Mouse (Mus musculus): ENCODE measurements at regions not wholly inside any gene's neighbourhood (a gene's known extent, or its start where the extent isn't known, plus 50 kb on each side); places are given as distances from the start of the nearest gene placed in this dataset.
A peak's percentile ranks its signal among the peaks of the same experiment; 100 is the strongest.

DNA sequence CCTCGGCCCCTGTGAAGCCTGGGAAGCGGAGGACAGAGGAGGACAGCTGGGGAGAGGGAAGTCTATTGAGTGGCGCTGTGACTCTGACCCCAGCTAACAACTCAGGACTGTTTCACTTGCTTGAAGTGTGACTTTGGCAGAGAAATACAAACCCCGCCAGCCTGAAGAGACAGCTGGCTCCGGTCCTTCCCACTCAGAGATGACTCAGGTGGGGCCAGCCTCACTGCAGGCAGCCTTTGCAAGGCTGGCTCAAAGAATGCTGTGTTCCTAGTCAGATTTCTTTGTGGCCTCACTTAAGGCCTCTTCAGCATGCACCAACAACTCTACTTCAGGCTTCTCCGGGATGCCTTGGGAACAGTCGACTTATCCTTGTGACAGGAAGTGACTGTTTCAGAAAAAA lies 307.7 kb downstream of the 3100002H09Rik start:
- Histone ChIP-seq H3K27me3 (ENCODE audit: control insufficient read depth, insufficient read depth, low read length) (no peaks in the 10 kb centered on the region), H3K36me3 (ENCODE audit: control insufficient read depth, insufficient read depth, low read length) (no peaks in the 10 kb centered on the region), H3K9ac (replicated peaks; ENCODE audit: low read depth, low read length) (no peak overlapping the region), H3K27ac (ENCODE audit: low read depth, low read length) (no peak overlapping the region), H3K4me2 (ENCODE audit: low read depth, low read length) (no peak overlapping the region), H3K4me3 (ENCODE audit: low read depth, low read length) (no peak overlapping the region), H3K9me3 (ENCODE audit: control insufficient read depth, low read length) (no peaks in the 10 kb centered on the region), H3K4me1 (ENCODE audit: control insufficient read depth, insufficient read depth, low read length) (no peaks in the 10 kb centered on the region)
- WGBS, result 64% methylated on average over 7 of the region's 7 CpGs
- no peak for ATAC-seq (ENCODE audit: low read depth)

DNA sequence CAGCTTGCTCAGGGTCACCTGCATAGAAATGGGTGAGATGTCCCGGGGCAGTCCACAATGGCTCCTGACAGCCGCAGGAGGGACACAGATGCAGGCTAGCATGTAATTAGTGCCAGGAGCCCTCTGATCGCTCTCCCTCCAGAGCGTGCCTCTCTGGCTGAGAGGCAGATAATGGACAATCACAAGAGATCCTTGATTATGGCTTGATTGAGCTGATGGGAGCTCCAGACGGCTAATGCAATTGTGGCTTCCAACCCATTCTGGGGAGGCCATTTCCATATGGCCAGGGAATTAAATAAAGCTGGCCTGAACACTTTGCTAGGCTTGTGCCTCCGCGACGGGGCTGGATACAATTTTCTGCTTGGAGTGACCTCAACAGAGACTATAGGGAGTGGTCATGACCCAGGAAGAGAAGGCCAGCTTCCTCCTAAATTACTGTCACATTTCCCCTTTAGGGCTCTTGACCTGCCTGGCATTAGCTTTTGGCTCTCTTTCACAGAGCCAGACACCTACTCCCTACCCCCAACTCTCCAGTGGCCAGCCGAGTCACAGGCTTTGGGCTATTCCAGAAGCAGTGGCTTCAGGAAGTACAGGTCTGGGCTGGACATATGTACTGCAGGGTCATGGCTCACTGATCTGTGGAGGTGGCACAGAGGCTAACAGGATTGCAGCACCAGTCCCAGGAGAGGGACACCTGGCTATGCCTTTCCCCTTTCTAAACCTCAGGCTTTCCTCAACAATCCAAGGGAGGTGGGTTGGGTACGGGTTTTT lies 311.8 kb downstream of the 3100002H09Rik start:
- H3K4me3 ChIP-seq (ENCODE audit: low read depth, low read length), result no peak overlapping the region
- H3K36me3 ChIP-seq (ENCODE audit: control insufficient read depth, insufficient read depth, low read length), result no peaks in the 10 kb centered on the region
- WGBS, result 16% methylated on average over 10 of the region's 10 CpGs
- H3K27ac ChIP-seq (ENCODE audit: low read depth, low read length), result no peak overlapping the region
- H3K4me2 ChIP-seq (ENCODE audit: low read depth, low read length), result no peak overlapping the region
- H3K27me3 ChIP-seq (ENCODE audit: control insufficient read depth, insufficient read depth, low read length), result no peaks in the 10 kb centered on the region
- ATAC-seq (ENCODE audit: low read depth), result peak; percentile 31; the same call in 1 of the 2 replicates
- H3K9me3 ChIP-seq (ENCODE audit: control insufficient read depth, low read length), result no peaks in the 10 kb centered on the region
- no peak overlapping the region for H3K9ac ChIP-seq (replicated peaks; ENCODE audit: low read depth, low read length)
- no peaks in the 10 kb centered on the region for H3K4me1 ChIP-seq (ENCODE audit: control insufficient read depth, insufficient read depth, low read length)

GRCm38 (mm10) chr4:124292254-124292653 lies 318.3 kb downstream of the 3100002H09Rik start:
- Histone ChIP-seq H3K27me3 (ENCODE audit: control insufficient read depth, insufficient read depth, low read length) (no peaks in the 10 kb centered on the region), H3K9me3 (ENCODE audit: control insufficient read depth, low read length) (no peaks in the 10 kb centered on the region), H3K36me3 (ENCODE audit: control insufficient read depth, insufficient read depth, low read length) (no peaks in the 10 kb centered on the region), H3K4me1 (ENCODE audit: control insufficient read depth, insufficient read depth, low read length) (no peaks in the 10 kb centered on the region), H3K4me3 (ENCODE audit: low read depth, low read length) (no peak overlapping the region), H3K9ac (replicated peaks; ENCODE audit: low read depth, low read length) (no peak overlapping the region), H3K27ac (ENCODE audit: low read depth, low read length) (no peak overlapping the region), H3K4me2 (ENCODE audit: low read depth, low read length) (no peak overlapping the region)
- no peak; the same call in 1 of the 2 replicates for ATAC-seq (ENCODE audit: low read depth)
- 29% methylated on average over 17 of the region's 17 CpGs for WGBS

DNA sequence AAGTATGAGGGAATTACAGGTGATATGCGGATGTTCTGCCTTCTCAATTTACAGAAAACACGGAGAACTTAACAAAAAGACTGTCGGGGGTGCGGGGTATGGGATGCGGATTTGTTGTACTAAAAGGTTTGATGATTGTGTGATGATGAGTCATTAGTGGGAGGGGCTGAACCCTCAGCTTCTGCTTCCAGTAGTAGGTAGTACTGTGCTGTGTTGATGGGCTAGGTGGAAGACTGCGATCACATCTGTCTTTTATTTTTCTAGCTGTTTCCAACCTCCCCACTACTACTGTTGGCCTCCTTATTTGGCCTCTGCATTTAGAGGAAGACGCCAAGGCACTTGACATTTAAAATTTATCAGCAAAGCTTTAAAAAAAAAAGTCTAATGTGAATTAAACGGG lies 318.8 kb downstream of the 3100002H09Rik start:
- ATAC-seq (ENCODE audit: low read depth), result no peak
- H3K27ac ChIP-seq (ENCODE audit: low read depth, low read length), result no peak overlapping the region
- no peak overlapping the region for H3K4me2 ChIP-seq (ENCODE audit: low read depth, low read length)
- H3K36me3 ChIP-seq (ENCODE audit: control insufficient read depth, insufficient read depth, low read length), result no peaks in the 10 kb centered on the region
- H3K4me3 ChIP-seq (ENCODE audit: low read depth, low read length), result no peak overlapping the region
- no peaks in the 10 kb centered on the region for H3K9me3 ChIP-seq (ENCODE audit: control insufficient read depth, low read length)
- H3K27me3 ChIP-seq (ENCODE audit: control insufficient read depth, insufficient read depth, low read length), result no peaks in the 10 kb centered on the region
- H3K4me1 ChIP-seq (ENCODE audit: control insufficient read depth, insufficient read depth, low read length), result no peaks in the 10 kb centered on the region
- no peak overlapping the region for H3K9ac ChIP-seq (replicated peaks; ENCODE audit: low read depth, low read length)
- 73% methylated on average over 8 of the region's 8 CpGs for WGBS

DNA sequence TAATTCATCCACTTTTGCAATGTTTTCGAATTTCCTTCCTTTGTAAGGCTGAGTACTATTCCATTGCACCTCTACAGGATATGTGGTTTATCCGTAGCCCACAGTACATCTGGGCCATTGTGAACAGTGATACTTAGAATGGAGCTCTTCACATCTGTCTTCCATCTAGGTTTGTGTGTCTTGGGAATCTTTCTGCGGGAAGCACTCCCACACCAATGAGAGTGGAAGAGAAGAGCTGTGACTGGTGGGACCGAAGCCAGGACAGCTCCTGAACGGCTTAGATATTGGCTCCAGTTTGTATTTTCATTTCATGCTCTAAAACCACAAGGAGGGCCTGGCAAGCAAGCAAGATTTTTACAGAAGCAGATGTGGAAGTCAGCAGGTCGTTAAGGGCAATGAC lies 323.1 kb downstream of the 3100002H09Rik start:
- Histone ChIP-seq H3K4me2 (ENCODE audit: low read depth, low read length) (no peak overlapping the region), H3K27me3 (ENCODE audit: control insufficient read depth, insufficient read depth, low read length) (no peaks in the 10 kb centered on the region), H3K27ac (ENCODE audit: low read depth, low read length) (no peak overlapping the region), H3K36me3 (ENCODE audit: control insufficient read depth, insufficient read depth, low read length) (no peaks in the 10 kb centered on the region), H3K4me1 (ENCODE audit: control insufficient read depth, insufficient read depth, low read length) (no peaks in the 10 kb centered on the region), H3K9ac (replicated peaks; ENCODE audit: low read depth, low read length) (no peak overlapping the region), H3K9me3 (ENCODE audit: control insufficient read depth, low read length) (no peaks in the 10 kb centered on the region), H3K4me3 (ENCODE audit: low read depth, low read length) (no peak overlapping the region)
- WGBS, result 72% methylated on average over 6 of the region's 6 CpGs
- no peak for ATAC-seq (ENCODE audit: low read depth)

DNA sequence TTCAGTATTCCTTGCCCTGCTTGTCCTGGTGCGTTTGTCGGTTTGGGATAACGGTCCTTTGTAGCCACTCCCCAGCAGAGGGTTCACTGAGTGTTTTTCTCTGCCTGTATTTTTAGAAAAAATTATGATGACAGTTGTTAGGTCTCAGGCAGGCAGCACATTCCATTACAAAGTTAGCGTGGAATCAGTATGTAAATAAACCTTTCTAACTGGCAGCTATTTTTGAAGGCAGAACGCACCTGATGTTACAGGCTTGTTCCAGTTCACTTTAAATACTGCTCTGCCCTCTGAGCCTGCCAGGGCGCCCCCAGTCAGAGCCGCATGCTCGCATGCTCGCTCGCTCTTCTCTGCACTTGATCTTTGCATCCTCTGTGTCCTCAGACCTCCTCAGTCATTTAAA lies 331.9 kb downstream of the 3100002H09Rik start:
- H3K9ac ChIP-seq (replicated peaks; ENCODE audit: low read depth, low read length), result no peak overlapping the region
- H3K27ac ChIP-seq (ENCODE audit: low read depth, low read length), result no peak overlapping the region
- no peaks in the 10 kb centered on the region for H3K9me3 ChIP-seq (ENCODE audit: control insufficient read depth, low read length)
- H3K4me2 ChIP-seq (ENCODE audit: low read depth, low read length), result no peak overlapping the region
- 8% methylated on average over 10 of the region's 10 CpGs for WGBS
- H3K4me3 ChIP-seq (ENCODE audit: low read depth, low read length), result no peak overlapping the region
- no peaks in the 10 kb centered on the region for H3K27me3 ChIP-seq (ENCODE audit: control insufficient read depth, insufficient read depth, low read length)
- peaks cover 7% of the 10 kb centered on the region for H3K4me1 ChIP-seq (ENCODE audit: control insufficient read depth, insufficient read depth, low read length)
- H3K36me3 ChIP-seq (ENCODE audit: control insufficient read depth, insufficient read depth, low read length), result no peaks in the 10 kb centered on the region
- ATAC-seq (ENCODE audit: low read depth), result no peak

DNA sequence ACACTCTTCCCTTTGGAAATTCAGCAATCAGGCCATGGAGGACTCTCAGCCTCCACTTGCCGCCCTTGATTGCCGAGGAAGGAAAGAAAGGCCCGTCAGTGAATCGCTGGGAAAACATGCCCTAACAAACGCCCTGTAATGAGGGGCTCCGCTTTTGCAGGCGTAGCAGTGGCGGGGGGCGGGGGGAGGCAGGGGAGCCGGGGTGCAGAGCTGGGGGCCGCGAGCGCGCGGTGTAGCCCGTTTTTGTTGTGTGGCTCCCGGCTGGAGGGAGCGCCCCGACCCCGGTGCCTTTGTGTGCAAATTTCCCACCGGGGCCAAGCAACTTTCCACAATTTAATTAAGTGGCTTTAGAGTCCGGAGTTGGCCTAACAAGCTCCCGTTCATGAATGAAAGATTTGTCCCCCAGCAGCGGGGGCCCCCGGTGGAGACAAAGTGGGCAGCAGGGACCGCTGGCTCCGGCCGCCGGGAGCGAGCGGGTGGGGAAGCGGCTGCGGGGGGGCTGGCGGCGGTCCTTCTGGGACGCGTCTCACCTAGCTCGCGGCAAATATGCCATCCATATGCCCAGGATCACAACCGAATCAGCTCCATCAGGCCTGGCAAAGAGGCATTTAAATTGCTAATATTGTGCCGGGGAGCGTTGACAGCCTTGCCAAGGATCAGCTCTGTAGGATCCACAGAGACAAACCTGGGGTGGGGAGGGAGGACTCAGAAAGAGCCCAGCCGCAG lies 333.0 kb downstream of the 3100002H09Rik start:
- Histone ChIP-seq H3K36me3 (ENCODE audit: control insufficient read depth, insufficient read depth, low read length) (no peaks in the 10 kb centered on the region), H3K4me3 (ENCODE audit: low read depth, low read length) (peak overlapping the region; percentile 24), H3K27ac (ENCODE audit: low read depth, low read length) (no peak overlapping the region), H3K4me1 (ENCODE audit: control insufficient read depth, insufficient read depth, low read length) (peaks cover 7% of the 10 kb centered on the region), H3K27me3 (ENCODE audit: control insufficient read depth, insufficient read depth, low read length) (no peaks in the 10 kb centered on the region), H3K9me3 (ENCODE audit: control insufficient read depth, low read length) (no peaks in the 10 kb centered on the region), H3K4me2 (ENCODE audit: low read depth, low read length) (peak overlapping the region; percentile 65), H3K9ac (replicated peaks; ENCODE audit: low read depth, low read length) (peak overlapping the region; percentile 42; the same call in 1 of the 2 replicates)
- ATAC-seq (ENCODE audit: low read depth), result peak; percentile 54; the same call in 1 of the 2 replicates
- WGBS, result under 1% methylated on average over 43 of the region's 43 CpGs

DNA sequence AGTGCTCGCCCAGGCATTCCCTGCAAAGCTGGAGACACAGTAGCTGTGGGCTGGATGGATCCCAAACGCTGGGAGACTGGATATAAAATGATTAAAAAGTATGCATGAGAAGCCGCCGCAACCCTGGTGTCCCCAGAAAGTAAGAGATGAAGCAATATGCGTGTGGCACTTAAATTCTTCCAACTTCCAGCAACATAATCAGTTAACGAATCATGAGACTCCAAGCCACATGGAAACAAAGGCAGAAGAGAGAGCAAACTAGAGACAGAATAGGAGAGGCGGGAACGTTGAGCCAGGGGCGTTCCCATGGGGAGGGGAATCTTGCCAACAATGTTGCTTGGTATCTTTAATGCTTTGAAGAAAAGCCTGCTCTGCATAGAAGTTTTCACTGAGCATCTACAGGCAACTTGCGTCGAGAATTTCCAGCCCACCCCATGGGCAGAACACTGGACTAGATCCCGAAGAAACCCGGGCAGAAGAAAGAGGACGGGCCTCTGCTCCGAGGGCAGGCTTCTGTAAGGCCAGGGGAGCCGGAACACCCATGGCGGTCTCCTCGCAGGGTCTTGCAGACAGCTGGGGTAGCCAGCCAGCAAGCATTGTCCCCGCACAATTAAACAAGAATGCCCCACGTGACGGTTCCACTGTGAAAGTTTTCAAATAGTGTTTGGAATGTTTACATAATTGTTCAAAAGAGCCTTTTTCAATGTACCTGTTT lies 333.7 kb downstream of the 3100002H09Rik start:
- WGBS, result 3% methylated on average over 21 of the region's 21 CpGs

DNA sequence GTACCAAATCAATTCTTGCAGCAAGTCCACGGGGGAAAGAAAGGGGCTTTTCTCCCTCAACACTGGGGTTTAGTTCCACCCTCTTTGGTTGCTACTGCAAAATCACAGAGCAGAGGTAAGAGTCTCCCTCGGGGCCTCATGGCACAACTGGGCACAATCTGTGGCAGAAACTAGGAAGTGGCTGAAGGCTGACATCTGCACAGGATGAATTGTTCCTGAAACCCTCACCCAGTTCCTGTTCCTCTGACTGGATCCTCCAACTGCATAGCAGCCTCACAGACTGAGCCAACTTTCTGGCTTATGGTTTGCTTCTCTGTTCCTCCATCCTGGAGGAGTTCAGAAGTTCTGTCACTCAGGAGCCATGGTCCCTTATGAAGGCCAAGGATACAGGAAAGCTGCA lies 338.6 kb downstream of the 3100002H09Rik start:
- Histone ChIP-seq H3K27ac (ENCODE audit: low read depth, low read length) (no peak overlapping the region), H3K4me2 (ENCODE audit: low read depth, low read length) (no peak overlapping the region), H3K4me3 (ENCODE audit: low read depth, low read length) (no peak overlapping the region), H3K36me3 (ENCODE audit: control insufficient read depth, insufficient read depth, low read length) (no peaks in the 10 kb centered on the region), H3K27me3 (ENCODE audit: control insufficient read depth, insufficient read depth, low read length) (no peaks in the 10 kb centered on the region), H3K9ac (replicated peaks; ENCODE audit: low read depth, low read length) (no peak overlapping the region), H3K9me3 (ENCODE audit: control insufficient read depth, low read length) (no peaks in the 10 kb centered on the region), H3K4me1 (ENCODE audit: control insufficient read depth, insufficient read depth, low read length) (no peaks in the 10 kb centered on the region)
- 90% methylated on average over 2 of the region's 2 CpGs for WGBS
- no peak for ATAC-seq (ENCODE audit: low read depth)

More for the DNA sequence above, 333.7 kb downstream of the 3100002H09Rik start:
- Histone ChIP-seq H3K9ac (replicated peaks; ENCODE audit: low read depth, low read length) (no peak overlapping the region), H3K36me3 (ENCODE audit: control insufficient read depth, insufficient read depth, low read length) (no peaks in the 10 kb centered on the region), H3K27me3 (ENCODE audit: control insufficient read depth, insufficient read depth, low read length) (no peaks in the 10 kb centered on the region), H3K4me1 (ENCODE audit: control insufficient read depth, insufficient read depth, low read length) (peaks cover 7% of the 10 kb centered on the region), H3K4me3 (ENCODE audit: low read depth, low read length) (peak overlapping the region; percentile 24), H3K27ac (ENCODE audit: low read depth, low read length) (no peak overlapping the region), H3K4me2 (ENCODE audit: low read depth, low read length) (peak overlapping the region; percentile 65), H3K9me3 (ENCODE audit: control insufficient read depth, low read length) (no peaks in the 10 kb centered on the region)
- peak; percentile 54; the same call in 1 of the 2 replicates for ATAC-seq (ENCODE audit: low read depth)

Data from neural tube, embryonic 14.5 days (tissue).